Mouse (Mus musculus): ENCODE results near the gene Susd1. TPM values are rescaled to one million over a fixed set of nuclear protein-coding genes. Genes with fewer than 3 reads are reported as not detected.

Susd1 gene
- polyA plus RNA-seq, 1 experiment from 2014 or later: 1.4 TPM

DNA sequence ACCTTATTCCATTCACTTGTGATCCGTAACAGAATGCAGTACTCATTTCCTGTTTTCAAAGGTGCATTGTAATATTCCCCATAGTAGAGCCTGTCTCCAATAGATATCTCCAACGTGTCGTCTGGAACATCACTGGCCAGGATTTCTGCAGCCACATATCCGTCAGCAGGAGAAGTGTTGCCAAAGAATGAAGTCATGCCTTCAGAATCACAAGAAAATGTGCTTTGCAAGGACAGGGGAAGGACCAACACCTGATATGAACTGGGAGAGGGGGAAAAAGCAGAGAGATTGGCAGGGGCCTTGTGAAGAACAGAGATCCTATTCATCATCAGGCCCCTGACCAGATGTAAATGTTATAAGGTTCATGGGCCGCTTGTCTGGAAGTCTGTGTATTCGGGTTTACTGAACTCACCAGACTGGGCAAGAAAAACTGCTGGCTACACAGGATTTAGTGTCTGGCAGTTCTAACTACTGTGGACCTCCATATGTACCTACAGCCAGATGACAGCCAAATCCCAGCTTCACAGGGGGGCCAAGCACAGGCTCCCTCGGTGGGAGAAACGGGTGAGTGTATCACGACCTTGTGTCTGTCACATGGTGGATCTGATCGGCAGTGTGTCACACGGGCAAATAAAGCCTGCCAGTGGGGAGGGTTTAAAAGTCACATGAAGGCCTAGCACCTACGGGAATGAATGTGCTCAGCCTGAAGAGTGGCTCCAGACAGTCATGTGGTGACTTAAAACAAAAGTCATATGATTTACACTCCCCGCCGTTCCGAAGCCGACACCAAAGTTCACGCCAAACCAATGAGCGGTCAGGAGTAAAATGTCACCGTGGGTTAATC is 108.8 kb downstream of the Susd1 start:
- Histone ChIP-seq H3K9ac (replicated peaks; ENCODE audit: low read depth, low read length) (no peak overlapping the region), H3K36me3 (ENCODE audit: control insufficient read depth, insufficient read depth, low read length) (no peaks in the 10 kb centered on the region), H3K4me3 (ENCODE audit: low read depth, low read length) (no peak overlapping the region), H3K4me1 (ENCODE audit: control insufficient read depth, insufficient read depth, low read length) (no peaks in the 10 kb centered on the region), H3K4me2 (ENCODE audit: low read depth, low read length) (no peak overlapping the region), H3K9me3 (ENCODE audit: control insufficient read depth, low read length) (no peaks in the 10 kb centered on the region), H3K27me3 (ENCODE audit: control insufficient read depth, insufficient read depth, low read length) (no peaks in the 10 kb centered on the region), H3K27ac (ENCODE audit: low read depth, low read length) (no peak overlapping the region)
- 79% methylated on average over 19 of the region's 19 CpGs for WGBS
- no peak for ATAC-seq (ENCODE audit: low read depth)

DNA sequence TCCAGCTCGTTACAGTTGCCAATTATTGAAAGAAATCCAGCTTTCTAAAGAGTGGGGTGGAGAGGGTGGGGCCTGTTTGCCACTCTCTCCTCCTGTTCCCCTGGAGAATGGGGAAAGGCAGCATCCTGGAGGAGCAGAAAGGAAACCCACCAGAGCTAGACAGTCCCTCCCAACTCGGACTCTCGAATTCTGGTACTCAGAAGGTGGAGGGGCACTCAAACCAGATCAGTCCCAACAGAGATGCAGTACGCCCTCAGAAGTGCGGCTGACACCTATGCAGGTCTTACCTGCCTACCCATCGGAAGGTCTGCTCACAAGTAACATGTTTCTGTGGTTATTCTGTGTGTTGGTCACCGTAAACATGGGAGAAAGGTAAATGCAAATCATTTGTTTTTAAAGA is 109.6 kb downstream of the Susd1 start:
- Histone ChIP-seq H3K9ac (replicated peaks; ENCODE audit: low read depth, low read length) (no peak overlapping the region), H3K9me3 (ENCODE audit: control insufficient read depth, low read length) (no peaks in the 10 kb centered on the region), H3K4me2 (ENCODE audit: low read depth, low read length) (no peak overlapping the region), H3K4me1 (ENCODE audit: control insufficient read depth, insufficient read depth, low read length) (no peaks in the 10 kb centered on the region), H3K4me3 (ENCODE audit: low read depth, low read length) (no peak overlapping the region), H3K27ac (ENCODE audit: low read depth, low read length) (no peak overlapping the region), H3K36me3 (ENCODE audit: control insufficient read depth, insufficient read depth, low read length) (no peaks in the 10 kb centered on the region), H3K27me3 (ENCODE audit: control insufficient read depth, insufficient read depth, low read length) (no peaks in the 10 kb centered on the region)
- WGBS: 91% methylated on average over 7 of the region's 7 CpGs
- ATAC-seq (ENCODE audit: low read depth): no peak

DNA sequence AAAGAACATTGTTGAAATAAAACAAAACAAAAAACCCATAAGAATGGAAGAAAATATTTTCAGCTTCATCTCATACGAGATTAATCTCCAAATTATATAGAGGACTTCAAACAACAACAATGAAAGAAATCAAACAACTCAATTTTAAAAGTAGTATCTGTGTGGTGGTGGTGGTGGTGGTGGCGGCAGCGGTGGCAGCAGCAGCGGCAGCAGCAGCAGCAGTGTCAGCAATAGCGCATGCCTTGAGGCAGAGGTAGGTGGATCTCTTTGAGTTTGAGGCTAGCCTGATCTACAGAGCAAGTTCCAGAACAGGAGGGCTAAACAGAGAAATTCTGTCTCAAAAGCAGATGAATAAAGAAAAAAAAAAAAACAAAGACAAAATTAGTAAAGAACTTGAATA is 110.4 kb downstream of the Susd1 start:
- Histone ChIP-seq H3K4me2 (ENCODE audit: low read depth, low read length) (no peak overlapping the region), H3K4me3 (ENCODE audit: low read depth, low read length) (no peak overlapping the region), H3K9ac (replicated peaks; ENCODE audit: low read depth, low read length) (no peak overlapping the region), H3K4me1 (ENCODE audit: control insufficient read depth, insufficient read depth, low read length) (no peaks in the 10 kb centered on the region), H3K9me3 (ENCODE audit: control insufficient read depth, low read length) (no peaks in the 10 kb centered on the region), H3K27me3 (ENCODE audit: control insufficient read depth, insufficient read depth, low read length) (no peaks in the 10 kb centered on the region), H3K27ac (ENCODE audit: low read depth, low read length) (no peak overlapping the region), H3K36me3 (ENCODE audit: control insufficient read depth, insufficient read depth, low read length) (no peaks in the 10 kb centered on the region)
- 93% methylated on average over 5 of the region's 5 CpGs for whole genome bisulfite sequencing
- ATAC-seq (ENCODE audit: low read depth): no peak

DNA sequence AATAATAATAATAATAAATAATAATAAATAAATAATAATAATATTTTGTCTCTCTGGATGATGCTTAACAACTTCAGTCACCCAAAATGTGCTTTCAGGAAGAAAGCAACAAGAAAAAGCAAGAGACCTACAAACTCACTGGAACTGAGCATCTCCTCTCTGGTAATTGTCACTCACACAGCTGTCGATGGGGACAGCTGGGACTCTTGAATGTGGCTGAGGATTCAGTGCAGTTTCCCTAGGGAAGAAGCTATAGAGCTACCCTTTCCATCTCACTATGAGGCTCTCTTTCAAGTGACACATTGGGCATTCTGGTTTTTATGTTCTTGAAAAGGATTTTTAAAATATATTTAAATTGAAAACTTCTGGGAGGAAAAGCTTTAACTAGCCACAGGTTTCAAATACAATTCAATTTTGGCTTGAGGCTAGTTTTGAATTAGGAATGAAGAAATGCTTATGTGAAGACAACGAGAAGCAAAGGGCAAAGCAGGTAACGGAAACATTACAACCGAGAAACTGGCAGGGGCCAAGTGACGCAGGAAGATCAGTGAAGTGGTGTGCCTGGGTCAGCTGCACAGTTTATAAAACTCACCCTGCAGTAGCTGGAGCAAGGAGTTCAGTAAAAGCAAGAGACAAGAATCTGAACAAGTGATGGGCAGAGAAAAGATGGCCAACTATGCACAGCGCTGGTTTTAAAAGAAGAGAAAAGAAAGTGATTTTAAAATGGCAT is 112.2 kb downstream of the Susd1 start:
- ATAC-seq (ENCODE audit: low read depth): no peak
- Histone ChIP-seq H3K4me3 (ENCODE audit: low read depth, low read length) (no peak overlapping the region), H3K36me3 (ENCODE audit: control insufficient read depth, insufficient read depth, low read length) (no peaks in the 10 kb centered on the region), H3K9me3 (ENCODE audit: control insufficient read depth, low read length) (no peaks in the 10 kb centered on the region), H3K4me2 (ENCODE audit: low read depth, low read length) (no peak overlapping the region), H3K27me3 (ENCODE audit: control insufficient read depth, insufficient read depth, low read length) (no peaks in the 10 kb centered on the region), H3K9ac (replicated peaks; ENCODE audit: low read depth, low read length) (no peak overlapping the region), H3K27ac (ENCODE audit: low read depth, low read length) (no peak overlapping the region), H3K4me1 (ENCODE audit: control insufficient read depth, insufficient read depth, low read length) (0 out of 2 replicates have a peak, but pooled peaks cover 3% of the 10 kb centered on the region)
- 91% methylated on average over 6 of the region's 6 CpGs for WGBS

DNA sequence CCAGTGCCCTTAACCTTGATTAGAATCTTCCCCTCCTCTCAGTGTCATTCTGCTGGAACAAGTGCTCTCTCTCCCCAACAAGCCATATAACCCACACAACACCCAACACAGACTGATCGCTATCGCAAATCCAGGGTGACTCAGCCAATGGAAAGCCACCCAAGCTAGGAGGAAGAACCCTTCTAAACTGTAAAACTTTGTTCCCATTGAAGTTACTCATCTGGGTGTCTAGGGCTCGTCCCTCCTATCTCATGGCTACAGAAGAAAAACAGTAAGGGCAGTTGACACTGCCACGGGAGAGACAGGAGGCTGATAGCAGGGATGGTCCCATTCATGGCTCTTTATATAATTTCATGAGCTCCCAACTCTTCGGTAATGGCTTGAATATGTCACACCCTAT is 114.1 kb downstream of the Susd1 start:
- WGBS: 92% methylated on average over 5 of the region's 5 CpGs
- Histone ChIP-seq H3K27me3 (ENCODE audit: control insufficient read depth, insufficient read depth, low read length) (no peaks in the 10 kb centered on the region), H3K27ac (ENCODE audit: low read depth, low read length) (no peak overlapping the region), H3K4me3 (ENCODE audit: low read depth, low read length) (no peak overlapping the region), H3K9me3 (ENCODE audit: control insufficient read depth, low read length) (no peaks in the 10 kb centered on the region), H3K9ac (replicated peaks; ENCODE audit: low read depth, low read length) (no peak overlapping the region), H3K36me3 (ENCODE audit: control insufficient read depth, insufficient read depth, low read length) (no peaks in the 10 kb centered on the region), H3K4me2 (ENCODE audit: low read depth, low read length) (no peak overlapping the region), H3K4me1 (ENCODE audit: control insufficient read depth, insufficient read depth, low read length) (0 out of 2 replicates have a peak, but pooled peaks cover 3% of the 10 kb centered on the region)
- ATAC-seq (ENCODE audit: low read depth): no peak

DNA sequence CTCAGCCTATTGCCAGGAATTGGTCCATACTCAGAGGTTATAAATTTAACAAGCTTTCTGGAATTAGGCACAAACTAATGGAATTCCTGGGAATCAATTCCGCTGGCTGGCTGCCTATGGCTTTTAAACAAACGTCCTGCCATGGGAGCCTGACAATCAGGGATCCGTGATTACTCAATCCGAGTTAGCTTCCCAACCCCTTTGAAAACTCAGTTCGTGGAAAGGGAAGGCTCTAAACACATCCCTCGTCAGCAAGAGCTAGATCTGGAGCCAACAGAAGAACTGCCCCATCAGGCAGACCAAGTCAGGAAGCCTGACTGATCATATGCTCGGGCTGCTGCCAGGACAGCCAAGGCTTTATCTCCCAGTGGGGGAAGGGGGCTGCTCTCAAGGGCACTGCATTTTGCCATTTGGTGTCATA is 115.2 kb downstream of the Susd1 start:
- H3K4me3 ChIP-seq (ENCODE audit: low read depth, low read length): no peak overlapping the region
- 10% methylated on average over 7 of the region's 7 CpGs for WGBS
- no peaks in the 10 kb centered on the region for H3K9me3 ChIP-seq (ENCODE audit: control insufficient read depth, low read length)
- no peak overlapping the region for H3K9ac ChIP-seq (replicated peaks; ENCODE audit: low read depth, low read length)
- 0 out of 2 replicates have a peak, but pooled peaks cover 3% of the 10 kb centered on the region for H3K4me1 ChIP-seq (ENCODE audit: control insufficient read depth, insufficient read depth, low read length)
- no peak overlapping the region for H3K27ac ChIP-seq (ENCODE audit: low read depth, low read length)
- no peak overlapping the region for H3K4me2 ChIP-seq (ENCODE audit: low read depth, low read length)
- no peaks in the 10 kb centered on the region for H3K27me3 ChIP-seq (ENCODE audit: control insufficient read depth, insufficient read depth, low read length)
- ATAC-seq (ENCODE audit: low read depth): no peak; the same call in 1 of the 2 replicates
- no peaks in the 10 kb centered on the region for H3K36me3 ChIP-seq (ENCODE audit: control insufficient read depth, insufficient read depth, low read length)

DNA sequence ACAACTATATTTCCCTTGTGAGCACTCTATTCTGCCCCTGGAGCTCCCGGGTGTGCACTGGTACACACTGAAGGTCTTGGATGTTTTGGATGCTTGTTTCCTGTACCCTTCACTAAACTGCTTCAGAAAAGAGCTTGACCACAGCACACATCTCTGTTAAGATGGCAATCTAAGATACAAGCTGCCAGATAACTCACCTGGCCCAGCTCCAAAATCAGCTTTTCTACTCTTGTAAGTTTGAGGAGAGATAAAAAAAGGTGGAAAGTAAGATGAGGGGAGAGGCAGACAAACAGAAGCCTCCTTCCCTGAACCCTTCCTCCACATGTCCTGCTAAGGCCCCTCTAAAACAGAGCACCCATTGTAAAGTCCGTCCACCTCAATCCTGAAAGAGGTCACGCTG is 115.7 kb downstream of the Susd1 start:
- H3K27ac ChIP-seq (ENCODE audit: low read depth, low read length): no peak overlapping the region
- H3K9ac ChIP-seq (replicated peaks; ENCODE audit: low read depth, low read length): no peak overlapping the region
- H3K4me1 ChIP-seq (ENCODE audit: control insufficient read depth, insufficient read depth, low read length): 0 out of 2 replicates have a peak, but pooled peaks cover 3% of the 10 kb centered on the region
- no peak overlapping the region for H3K4me2 ChIP-seq (ENCODE audit: low read depth, low read length)
- no peaks in the 10 kb centered on the region for H3K36me3 ChIP-seq (ENCODE audit: control insufficient read depth, insufficient read depth, low read length)
- no peaks in the 10 kb centered on the region for H3K9me3 ChIP-seq (ENCODE audit: control insufficient read depth, low read length)
- H3K4me3 ChIP-seq (ENCODE audit: low read depth, low read length): no peak overlapping the region
- ATAC-seq (ENCODE audit: low read depth): no peak
- no peaks in the 10 kb centered on the region for H3K27me3 ChIP-seq (ENCODE audit: control insufficient read depth, insufficient read depth, low read length)
- WGBS: 41% methylated on average over 3 of the region's 3 CpGs

DNA sequence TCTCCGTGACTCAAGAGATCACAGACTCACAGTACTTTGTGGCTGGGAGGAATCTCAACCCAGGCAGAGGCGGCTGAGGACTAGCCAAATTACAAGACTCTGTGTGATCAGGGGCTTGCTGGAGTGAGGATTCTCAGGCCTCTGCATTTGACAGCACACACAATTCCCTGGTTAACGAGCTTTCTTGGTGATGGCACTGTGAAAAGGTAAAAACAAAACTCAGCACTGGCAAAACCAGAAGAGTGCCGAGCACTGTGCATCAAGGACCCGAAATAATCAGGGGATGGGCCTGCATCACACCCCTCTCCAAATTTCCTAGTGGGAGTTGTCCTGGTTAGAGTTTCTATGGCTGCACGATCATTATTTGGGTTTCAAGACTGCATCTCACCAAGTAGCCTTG is 116.4 kb downstream of the Susd1 start:
- ATAC-seq (ENCODE audit: low read depth): no peak
- Histone ChIP-seq H3K27me3 (ENCODE audit: control insufficient read depth, insufficient read depth, low read length) (no peaks in the 10 kb centered on the region), H3K9me3 (ENCODE audit: control insufficient read depth, low read length) (no peaks in the 10 kb centered on the region), H3K4me3 (ENCODE audit: low read depth, low read length) (no peak overlapping the region), H3K4me2 (ENCODE audit: low read depth, low read length) (no peak overlapping the region), H3K9ac (replicated peaks; ENCODE audit: low read depth, low read length) (no peak overlapping the region), H3K4me1 (ENCODE audit: control insufficient read depth, insufficient read depth, low read length) (0 out of 2 replicates have a peak, but pooled peaks cover 3% of the 10 kb centered on the region), H3K36me3 (ENCODE audit: control insufficient read depth, insufficient read depth, low read length) (no peaks in the 10 kb centered on the region), H3K27ac (ENCODE audit: low read depth, low read length) (no peak overlapping the region)
- WGBS: 73% methylated on average over 6 of the region's 6 CpGs

Data from neural tube, embryonic 14.5 days (tissue).